Mouse (Mus musculus) lung, adult 2 months (tissue): ENCODE data around the gene Car2.

Experiments used
- CTCF ChIP-seq: fragments of 200-500 bp; IDR thresholded peaks from 2 replicates; pipeline ENCODE4 v1.5.1; 2011; ENCODE audit warnings: mild to moderate bottlenecking, low read length, control low read depth; ENCODE audit not compliant: insufficient read depth
- POLR2A ChIP-seq: fragments of 200-500 bp; IDR thresholded peaks from 2 replicates; pipeline ENCODE4 v1.6.1; 2011; ENCODE audit warnings: low read depth, mild to moderate bottlenecking, control low read depth, low read length, borderline replicate concordance; ENCODE audit errors: extremely low read depth

GRCm38 (mm10) chr3:14911992-14912582 is 26.0 kb downstream of the Car2 start:
- TF ChIP-seq POLR2A (no peak), CTCF (no peak)
